Mouse (Mus musculus): ENCODE results near the gene Ckap4. TPM values are rescaled to one million over a fixed set of nuclear protein-coding genes. Genes with fewer than 3 reads are reported as not detected.
A peak's percentile ranks its signal among the peaks of the same experiment; 100 is the strongest.

The Ckap4 gene
- total RNA-seq (2022) = 10 to 100 TPM; 18.8 to 20.8 (median 19.8) TPM

GRCm38 (mm10) chr10:84533912-84534671, at the start of gene Ckap4:
TSS of gene Ckap4 (minus strand) at chr10:84534062.
- no peak for DNase-seq (ENCODE audit: low spot score in 2 of 2)

GRCm38 (mm10) chr10:84582236-84582635, 48.4 kb upstream of the Ckap4 start:
- no peak for DNase-seq (ENCODE audit: low spot score in 2 of 2)

- no peak for DNase-seq (ENCODE audit: low spot score in 2 of 2)
Measured at GRCm38 (mm10) chr10:84581191-84581590, 47.3 kb upstream of the Ckap4 start.

- DNase-seq (ENCODE audit: low spot score in 2 of 2) = no peak
Measured at GRCm38 (mm10) chr10:84579527-84579926, 45.7 kb upstream of the Ckap4 start.

GRCm38 (mm10) chr10:84578738-84579137, 44.9 kb upstream of the Ckap4 start:
- DNase-seq (ENCODE audit: low spot score in 2 of 2) = no peak

GRCm38 (mm10) chr10:84577071-84577727, 43.3 kb upstream of the Ckap4 start:
- DNase-seq (ENCODE audit: low spot score in 2 of 2) = peak; percentile 61

- peak; percentile 93 to 94 for DNase-seq (ENCODE audit: low spot score in 2 of 2)
Measured at GRCm38 (mm10) chr10:84576395-84577070, 42.7 kb upstream of the Ckap4 start, which contains the start of gene Tcp11l2. TSS of gene Tcp11l2 (plus strand) at chr10:84576626.

- DNase-seq (ENCODE audit: low spot score in 2 of 2) = no peak
Measured at GRCm38 (mm10) chr10:84576029-84576394, 42.1 kb upstream of the Ckap4 start.

GRCm38 (mm10) chr10:84573671-84574420, 40.0 kb upstream of the Ckap4 start:
- no peak for DNase-seq (ENCODE audit: low spot score in 2 of 2)

GRCm38 (mm10) chr10:84571052-84571639, 37.3 kb upstream of the Ckap4 start:
- DNase-seq (ENCODE audit: low spot score in 2 of 2) = no peak

GRCm38 (mm10) chr10:84564427-84564826, 30.6 kb upstream of the Ckap4 start:
- peak in 1 of 2 experiments; percentile 34 for DNase-seq (ENCODE audit: low spot score in 2 of 2)

GRCm38 (mm10) chr10:84562567-84563554, 29.0 kb upstream of the Ckap4 start:
- DNase-seq (ENCODE audit: low spot score in 2 of 2) = no peak

GRCm38 (mm10) chr10:84562121-84562520, 28.3 kb upstream of the Ckap4 start:
- no peak for DNase-seq (ENCODE audit: low spot score in 2 of 2)

GRCm38 (mm10) chr10:84559986-84560385, 26.1 kb upstream of the Ckap4 start:
- DNase-seq (ENCODE audit: low spot score in 2 of 2) = no peak

GRCm38 (mm10) chr10:84558511-84558910, 24.6 kb upstream of the Ckap4 start:
- DNase-seq (ENCODE audit: low spot score in 2 of 2) = no peak

GRCm38 (mm10) chr10:84556120-84556519, 22.3 kb upstream of the Ckap4 start:
- no peak for DNase-seq (ENCODE audit: low spot score in 2 of 2)

- no peak for DNase-seq (ENCODE audit: low spot score in 2 of 2)
Measured at GRCm38 (mm10) chr10:84554291-84555009, 20.6 kb upstream of the Ckap4 start.

- DNase-seq (ENCODE audit: low spot score in 2 of 2) = no peak
Measured at GRCm38 (mm10) chr10:84552477-84552876, 18.6 kb upstream of the Ckap4 start.

- no peak for DNase-seq (ENCODE audit: low spot score in 2 of 2)
Measured at GRCm38 (mm10) chr10:84551846-84552245, 18.0 kb upstream of the Ckap4 start.
